Mouse (Mus musculus) limb, embryonic 15.5 days (tissue): Measurements from ENCODE around the gene Gm3095. TPM values are rescaled to one million over a fixed set of nuclear protein-coding genes. Genes with fewer than 3 reads are reported as not detected.
"Not testable (repeated sequence)": the region's sequence is repeated elsewhere in the genome, so short reads cannot be mapped to it uniquely, and the experiment has no call there.

ENCODE experiments used
- ATAC-seq: fragments of 200-750 bp; cut with Nextera tagmentation; 2 replicates; pipeline ENCODE4 v1.8.0; 2017; ENCODE audit warnings: low read depth, moderate TSS enrichment; ENCODE audit not compliant: insufficient number of reproducible peaks, low FRiP score, low TSS enrichment
- H3K27ac ChIP-seq: fragments of 300-500 bp; sonication (generic); 2 replicates; pipeline ENCODE4 v1.5.1; 2015; ENCODE audit warnings: moderate library complexity, mild to moderate bottlenecking, inconsistent platforms
- H3K27me3 ChIP-seq: fragments of 300-500 bp; sonication (generic); 2 replicates; pipeline ENCODE4 v1.6.1; 2015; ENCODE audit warnings: inconsistent platforms
- H3K36me3 ChIP-seq: fragments of 300-500 bp; sonication (generic); 2 replicates; pipeline ENCODE4 v1.6.1; 2015; ENCODE audit warnings: inconsistent platforms
- H3K4me1 ChIP-seq: fragments of 300-500 bp; sonication (generic); 2 replicates; pipeline ENCODE4 v1.6.1; 2015; ENCODE audit warnings: inconsistent platforms
- H3K4me2 ChIP-seq: fragments of 300-500 bp; sonication (generic); 2 replicates; pipeline ENCODE4 v1.6.1; 2015; ENCODE audit warnings: mild to moderate bottlenecking, inconsistent platforms
- H3K4me3 ChIP-seq: fragments of 300-500 bp; sonication (generic); 2 replicates; pipeline ENCODE4 v1.5.1; 2015; ENCODE audit warnings: mild to moderate bottlenecking, inconsistent platforms
- H3K9ac ChIP-seq: fragments of 300-500 bp; sonication (generic); 2 replicates; pipeline ENCODE4 v1.6.1; 2015; ENCODE audit warnings: inconsistent platforms
- H3K9me3 ChIP-seq: fragments of 300-500 bp; sonication (generic); 2 replicates; pipeline ENCODE4 v1.6.1; 2016; ENCODE audit warnings: inconsistent platforms
- WGBS: fragments of 180-500 bp; shearing (Covaris S2); methylation state at CpG from one replicate; pipeline ENCODE4 v1.1.7; 2015; 5-methylcytosine and 5-hydroxymethylcytosine counted together
- polyA plus RNA-seq: library from polyadenylated mRNA; unstranded; fragments of >200 nt; fragmentation: Nextera tagmentation; extraction: Ambion mirVana; gene quantifications from 2 replicates; pipeline ENCODE4 v1.2.1, GENCODE M21; 2015

The Gm3095 gene
- not detected in 2 replicates for polyA plus RNA-seq

DNA sequence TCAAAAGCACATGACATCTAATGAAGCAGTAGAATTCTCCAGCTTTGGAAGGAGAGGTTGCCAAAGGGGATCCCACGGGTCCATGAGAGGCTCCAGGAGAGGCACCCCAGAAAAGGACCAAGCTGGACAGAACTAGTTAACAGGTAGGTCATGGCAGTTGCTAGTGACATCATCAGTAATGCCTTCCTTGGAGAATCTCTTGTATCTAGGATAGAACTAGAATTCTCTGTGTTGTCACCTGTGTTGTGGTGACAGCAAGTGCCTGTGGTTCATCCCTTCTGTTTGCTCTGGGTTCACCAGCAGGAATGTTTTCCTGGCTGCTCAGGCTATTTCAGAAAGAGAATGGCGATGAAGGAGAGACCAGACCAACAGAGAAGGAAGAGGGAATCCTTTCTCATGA, at the start of gene Gm3095:
Gm3095 (plus strand) TSS at position 301 of the 400 bp plus-strand sequence.
- H3K9ac ChIP-seq, H3K27me3 ChIP-seq, H3K27ac ChIP-seq, H3K4me3 ChIP-seq, H3K4me2 ChIP-seq, ATAC-seq, H3K9me3 ChIP-seq, H3K4me1 ChIP-seq, H3K36me3 ChIP-seq: not testable (repeated sequence)
- WGBS, result no CpG with 5 or more reads among the region's 2 CpGs

DNA sequence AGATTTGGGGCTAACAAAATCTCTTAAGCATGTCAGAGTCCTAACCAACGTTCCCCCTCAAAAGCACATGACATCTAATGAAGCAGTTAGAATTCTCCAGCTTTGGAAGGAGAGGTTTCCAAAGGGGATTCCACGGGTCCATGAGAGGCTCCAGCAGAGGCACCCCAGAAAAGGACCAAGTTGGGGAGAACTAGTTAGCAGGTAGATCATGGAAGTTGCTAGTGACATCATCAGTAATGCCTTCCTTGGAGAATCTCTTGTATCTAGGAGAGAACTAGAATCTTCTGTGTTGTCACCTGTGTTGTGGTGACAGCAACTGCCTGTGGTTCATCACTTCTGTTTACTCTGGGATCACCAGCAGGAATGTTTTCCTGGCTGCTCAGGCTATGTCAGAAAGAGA, 31.9 kb upstream of the Gm3095 start, which contains the start of gene Gm3029:
Gm3029 (plus strand) TSS at position 301 of the 400 bp plus-strand sequence.
- WGBS, result 50% methylated on average over 2 of the region's 2 CpGs
- H3K4me1 ChIP-seq, H3K27ac ChIP-seq, H3K4me3 ChIP-seq, H3K9ac ChIP-seq, H3K36me3 ChIP-seq, H3K9me3 ChIP-seq, H3K4me2 ChIP-seq, ATAC-seq, H3K27me3 ChIP-seq: not testable (repeated sequence)

DNA sequence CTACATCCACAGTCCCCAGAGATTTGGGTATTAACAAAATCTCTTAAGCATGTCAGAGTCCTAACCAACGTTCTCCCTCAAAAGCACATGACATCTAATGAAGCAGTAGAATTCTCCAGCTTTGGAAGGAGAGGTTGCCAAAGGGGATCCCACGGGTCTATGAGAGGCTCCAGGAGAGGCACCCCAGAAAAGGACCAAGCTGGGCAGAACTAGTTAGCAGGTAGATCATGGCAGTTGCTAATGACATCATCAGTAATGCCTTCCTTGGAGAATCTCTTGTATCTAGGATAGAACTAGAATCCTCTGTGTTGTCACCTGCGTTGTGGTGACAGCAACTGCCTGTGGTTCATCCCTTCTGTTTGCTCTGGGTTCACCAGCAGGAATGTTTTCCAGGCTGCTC, 34.7 kb downstream of the Gm3095 start, which contains the start of gene Gm3099:
Gm3099 (plus strand) TSS at position 301 of the 400 bp plus-strand sequence.
- not testable (repeated sequence) for H3K9me3 ChIP-seq, H3K27me3 ChIP-seq, H3K4me1 ChIP-seq, H3K36me3 ChIP-seq, ATAC-seq, H3K4me2 ChIP-seq, H3K9ac ChIP-seq, H3K4me3 ChIP-seq, H3K27ac ChIP-seq
- 79% methylated on average over 1 of the region's 3 CpGs for WGBS

Other genes with a start within 250 kb of the Gm3095 start
- 0.20 TPM in 1 of 2 replicates, not detected in the other for gene Gm3002, start 153.5 kb upstream of the Gm3095 start, polyA plus RNA-seq
- gene Gm3033, start 117.3 kb upstream of the Gm3095 start, polyA plus RNA-seq, result not detected in 2 replicates
- not detected in 2 replicates for gene Gm2916, start 79.4 kb upstream of the Gm3095 start, polyA plus RNA-seq
- gene Gm3029, start 31.8 kb upstream of the Gm3095 start, polyA plus RNA-seq, result not detected in 2 replicates
- not detected in 2 replicates for gene Gm3099, start 34.8 kb downstream of the Gm3095 start, polyA plus RNA-seq
- gene Gm5796, start 60.4 kb downstream of the Gm3095 start, polyA plus RNA-seq, result 0.42 and 0.71 TPM in 2 replicates
- not detected in 2 replicates for gene Gm3115, start 120.6 kb downstream of the Gm3095 start, polyA plus RNA-seq
- gene Gm8108, start 147.0 kb downstream of the Gm3095 start, polyA plus RNA-seq, result 0.52 and 0.72 TPM in 2 replicates
- not detected in 2 replicates for gene Gm3127, start 201.5 kb downstream of the Gm3095 start, polyA plus RNA-seq
- 0.21 and 0.36 TPM in 2 replicates for gene Gm2974, start 219.0 kb downstream of the Gm3095 start, polyA plus RNA-seq